Mouse (Mus musculus) forebrain, embryonic 10.5 days (tissue): ENCODE data around the gene Prrt3. TPM values are rescaled to one million over a fixed set of nuclear protein-coding genes. Genes with fewer than 3 reads are reported as not detected.

ENCODE experiments used
- DNase-seq: peaks from one replicate; pipeline ENCODE4 v3.0.0-alpha.2; 2017; ENCODE audit warnings: low spot score; ENCODE audit errors: extremely low spot score
- H3K27ac ChIP-seq: fragments of 300-500 bp; sonication (generic); 2 replicates; pipeline ENCODE4 v1.5.1; 2016; ENCODE audit warnings: mild to moderate bottlenecking
- H3K27me3 ChIP-seq: fragments of 300-500 bp; sonication (generic); 2 replicates; pipeline ENCODE4 v1.6.1; 2016; ENCODE audit warnings: mild to moderate bottlenecking; ENCODE audit not compliant: poor library complexity, severe bottlenecking
- H3K36me3 ChIP-seq: fragments of 300-500 bp; sonication (generic); replicated peaks from 2 replicates; pipeline ENCODE4 v1.6.1; 2016; ENCODE audit warnings: mild to moderate bottlenecking, moderate library complexity
- H3K4me1 ChIP-seq: fragments of 300-500 bp; sonication (generic); 2 replicates; pipeline ENCODE4 v1.6.1; 2016
- H3K4me3 ChIP-seq: fragments of 300-500 bp; sonication (generic); 2 replicates; pipeline ENCODE4 v1.5.1; 2016; ENCODE audit warnings: mild to moderate bottlenecking, moderate library complexity
- H3K9me3 ChIP-seq: fragments of 300-500 bp; sonication (generic); 2 replicates; pipeline ENCODE4 v1.6.1; 2016; ENCODE audit warnings: mild to moderate bottlenecking, moderate library complexity
- WGBS: fragments of 180-500 bp; shearing (Covaris S2); methylation state at CpG from one replicate; pipeline ENCODE4 v1.1.7; 2016; 5-methylcytosine and 5-hydroxymethylcytosine counted together
- polyA plus RNA-seq: library from polyadenylated mRNA; unstranded; fragments of >200 nt; fragmentation: Nextera tagmentation; extraction: Ambion mirVana; gene quantifications from 2 replicates; pipeline ENCODE4 v1.2.1, GENCODE M21; 2016

Prrt3 gene
- polyA plus RNA-seq, 1 experiment from 2014 or later: 2.1 TPM

DNA sequence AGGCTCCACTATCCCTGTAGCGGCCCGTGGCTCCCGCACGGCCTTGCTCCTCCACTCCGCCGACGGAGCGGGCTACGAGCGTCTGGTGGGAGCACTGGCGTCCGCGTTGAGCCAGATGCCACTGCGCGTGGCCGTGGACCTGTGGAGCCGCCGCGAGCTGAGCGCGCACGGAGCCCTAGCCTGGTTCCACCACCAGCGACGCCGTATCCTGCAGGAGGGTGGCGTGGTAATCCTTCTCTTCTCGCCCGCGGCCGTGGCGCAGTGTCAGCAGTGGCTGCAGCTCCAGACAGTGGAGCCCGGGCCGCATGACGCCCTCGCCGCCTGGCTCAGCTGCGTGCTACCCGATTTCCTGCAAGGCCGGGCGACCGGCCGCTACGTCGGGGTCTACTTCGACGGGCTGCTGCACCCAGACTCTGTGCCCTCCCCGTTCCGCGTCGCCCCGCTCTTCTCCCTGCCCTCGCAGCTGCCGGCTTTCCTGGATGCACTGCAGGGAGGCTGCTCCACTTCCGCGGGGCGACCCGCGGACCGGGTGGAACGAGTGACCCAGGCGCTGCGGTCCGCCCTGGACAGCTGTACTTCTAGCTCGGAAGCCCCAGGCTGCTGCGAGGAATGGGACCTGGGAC is 19.1 kb downstream of the Prrt3 start:
- Histone ChIP-seq H3K9me3 (no peaks in the 10 kb centered on the region), H3K4me1 (peaks cover 57% of the 10 kb centered on the region), H3K27ac (peak overlapping the region; percentile 93), H3K36me3 (peaks cover 7% of the 10 kb centered on the region), H3K27me3 (peaks cover 42% of the 10 kb centered on the region), H3K4me3 (peak overlapping the region; percentile 75)
- under 1% methylated on average over 65 of the region's 65 CpGs for WGBS
- DNase-seq: no peak

DNA sequence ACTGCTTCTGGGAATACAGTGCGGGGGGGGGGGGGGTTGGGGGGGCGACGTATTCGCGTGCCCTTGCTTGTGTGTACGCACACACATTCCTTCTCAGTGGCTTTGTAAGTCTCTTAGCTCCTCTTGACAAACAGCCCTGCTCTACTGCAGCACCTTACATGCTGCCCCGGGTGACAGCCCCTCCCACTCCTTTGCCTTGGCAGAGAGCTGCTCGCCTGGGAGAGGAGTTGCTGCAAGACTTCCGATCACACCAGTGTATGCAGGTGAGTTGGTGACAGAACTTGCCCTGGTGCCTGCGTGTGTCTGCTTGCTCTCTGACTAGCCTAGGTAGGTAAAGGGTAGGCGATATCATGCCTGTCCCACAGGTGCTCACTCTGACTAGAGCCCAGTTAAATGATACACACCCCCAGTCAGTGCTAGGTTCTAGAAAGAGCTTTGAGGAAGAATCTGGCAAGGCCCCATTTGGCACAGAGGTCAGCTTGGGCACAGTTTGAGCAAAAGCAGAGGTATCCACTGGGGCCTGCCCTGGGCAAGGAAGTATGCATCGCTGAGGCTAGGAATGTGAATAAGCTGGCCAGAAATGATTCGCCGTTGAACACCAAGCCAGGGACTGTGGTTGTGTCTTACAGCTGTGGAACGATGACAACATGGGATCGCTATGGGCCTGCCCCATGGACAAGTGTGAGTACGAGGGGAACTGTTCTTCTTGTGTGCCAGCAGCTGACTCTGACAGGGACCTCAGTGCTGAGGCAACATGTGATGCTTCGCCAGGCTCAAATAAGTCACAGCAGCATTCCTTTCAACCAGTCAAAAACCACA is 21.0 kb downstream of the Prrt3 start:
- peaks cover 46% of the 10 kb centered on the region for H3K4me1 ChIP-seq
- DNase-seq: no peak
- no peak overlapping the region for H3K27ac ChIP-seq
- H3K36me3 ChIP-seq: 0 out of 2 replicates have a peak, but pooled peaks cover 2% of the 10 kb centered on the region
- WGBS: 71% methylated on average over 18 of the region's 18 CpGs
- peaks cover 48% of the 10 kb centered on the region for H3K27me3 ChIP-seq
- H3K4me3 ChIP-seq: no peak overlapping the region
- no peaks in the 10 kb centered on the region for H3K9me3 ChIP-seq

DNA sequence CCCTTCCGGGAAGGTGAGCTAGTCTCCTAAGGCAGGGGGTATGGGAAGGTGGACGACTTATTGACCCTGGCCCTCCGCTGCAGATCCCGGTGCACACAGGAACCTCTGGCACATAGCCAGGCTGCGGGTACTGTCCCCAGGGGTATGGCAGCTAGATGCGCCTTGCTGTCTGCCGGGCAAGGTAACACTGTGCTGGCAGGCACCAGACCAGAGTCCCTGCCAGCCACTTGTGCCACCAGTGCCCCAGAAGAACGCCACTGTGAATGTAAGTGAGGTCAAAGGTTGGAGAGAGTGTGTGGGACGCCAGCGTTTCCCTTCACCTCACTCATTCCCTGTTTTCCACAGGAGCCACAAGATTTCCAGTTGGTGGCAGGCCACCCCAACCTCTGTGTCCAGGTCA is 22.8 kb downstream of the Prrt3 start:
- no peaks in the 10 kb centered on the region for H3K36me3 ChIP-seq
- H3K27me3 ChIP-seq: peaks cover 52% of the 10 kb centered on the region
- H3K4me3 ChIP-seq: no peak overlapping the region
- no peak for DNase-seq
- H3K27ac ChIP-seq: no peak overlapping the region
- 83% methylated on average over 10 of the region's 10 CpGs for WGBS
- H3K9me3 ChIP-seq: no peaks in the 10 kb centered on the region
- peaks cover 31% of the 10 kb centered on the region for H3K4me1 ChIP-seq

DNA sequence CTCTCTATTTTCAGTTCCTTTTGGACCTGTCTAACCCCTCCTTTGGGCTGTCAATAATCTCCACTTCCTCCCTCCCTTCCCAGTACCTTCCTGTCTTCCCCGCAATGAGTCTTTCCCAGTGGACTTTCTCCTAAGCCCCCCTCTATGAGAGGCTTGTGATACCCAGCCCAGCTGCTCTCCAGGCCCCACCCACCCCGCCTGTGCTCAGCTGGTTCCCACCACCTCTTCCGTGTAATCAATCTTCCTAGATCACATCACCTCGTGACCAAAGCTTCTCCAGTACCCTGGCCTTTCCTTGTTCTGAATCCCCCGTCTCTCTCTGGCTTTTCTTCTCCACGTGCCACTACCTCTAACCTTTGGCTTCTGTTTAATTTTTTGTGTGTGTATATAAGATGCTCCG is 24.4 kb downstream of the Prrt3 start:
- DNase-seq: no peak
- no peaks in the 10 kb centered on the region for H3K36me3 ChIP-seq
- WGBS: 63% methylated on average over 7 of the region's 7 CpGs

DNA sequence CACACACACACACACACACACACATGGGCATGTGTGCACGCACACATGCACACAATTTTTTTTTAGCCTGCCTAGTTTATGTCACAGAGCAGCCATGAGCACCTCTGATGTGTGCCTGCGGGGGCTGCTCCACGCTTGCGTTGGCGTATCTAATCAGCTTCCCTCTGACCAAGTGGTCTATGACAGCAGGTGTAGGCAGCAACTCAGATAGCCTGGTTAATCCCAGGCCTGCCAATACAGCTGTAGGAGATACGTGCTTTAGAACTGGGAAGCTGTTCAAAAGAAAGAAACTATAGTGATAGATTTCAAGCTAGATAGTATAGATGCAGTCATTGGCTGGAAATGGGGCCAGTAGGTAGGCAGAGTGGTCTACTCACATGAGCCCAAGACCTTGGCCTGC is 28.0 kb downstream of the Prrt3 start:
- Histone ChIP-seq H3K4me1 (peaks cover 32% of the 10 kb centered on the region), H3K27ac (no peak overlapping the region), H3K9me3 (no peaks in the 10 kb centered on the region), H3K27me3 (peaks cover 54% of the 10 kb centered on the region), H3K36me3 (no peaks in the 10 kb centered on the region), H3K4me3 (no peak overlapping the region)
- no peak for DNase-seq
- 87% methylated on average over 6 of the region's 6 CpGs for WGBS

More for the DNA sequence above, 24.4 kb downstream of the Prrt3 start:
- Histone ChIP-seq H3K27me3 (peaks cover 54% of the 10 kb centered on the region), H3K4me3 (no peak overlapping the region), H3K27ac (no peak overlapping the region), H3K9me3 (no peaks in the 10 kb centered on the region), H3K4me1 (peaks cover 20% of the 10 kb centered on the region)

DNA sequence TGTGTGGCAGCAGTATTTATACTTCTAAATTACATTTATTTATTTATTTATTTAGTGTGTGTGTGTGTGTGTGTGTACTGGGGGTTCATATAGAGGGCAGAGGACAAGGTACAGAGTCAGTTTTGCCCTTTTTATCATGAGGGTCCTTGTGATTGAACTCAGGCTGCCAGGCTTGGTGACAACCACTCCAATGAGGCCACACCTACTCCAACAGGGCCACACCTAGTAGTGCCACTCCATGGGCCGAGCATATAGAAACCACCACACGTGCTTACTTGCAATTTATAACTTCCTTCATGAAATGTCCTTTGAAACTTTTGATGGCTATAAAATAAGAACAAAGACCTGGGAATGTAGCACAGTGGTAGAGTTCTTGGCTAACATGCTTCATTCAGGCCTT is 28.5 kb downstream of the Prrt3 start:
- H3K4me1 ChIP-seq: peaks cover 34% of the 10 kb centered on the region
- H3K4me3 ChIP-seq: no peak overlapping the region
- WGBS: 78% methylated on average over 2 of the region's 2 CpGs
- DNase-seq: no peak
- H3K36me3 ChIP-seq: no peaks in the 10 kb centered on the region
- H3K27me3 ChIP-seq: peaks cover 57% of the 10 kb centered on the region
- H3K9me3 ChIP-seq: no peaks in the 10 kb centered on the region
- H3K27ac ChIP-seq: no peak overlapping the region

DNA sequence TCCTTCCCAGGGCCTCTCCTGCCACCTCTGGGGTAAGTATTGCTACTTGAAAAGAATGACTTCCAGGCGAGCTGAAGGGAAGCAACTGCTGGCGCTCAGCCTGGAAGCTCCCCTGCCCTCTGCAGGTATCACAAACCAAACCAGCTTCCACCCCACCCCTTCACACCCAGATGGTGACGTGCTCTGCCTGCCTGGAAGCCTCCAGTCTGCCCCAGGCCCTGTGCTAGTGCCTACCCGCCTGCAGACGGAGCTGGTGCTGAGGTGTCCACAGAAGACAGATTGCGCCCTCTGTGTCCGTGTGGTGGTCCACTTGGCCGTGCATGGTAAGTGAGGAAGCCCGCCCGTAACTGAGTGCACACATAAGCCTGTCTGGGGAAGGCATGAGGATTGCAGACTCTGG is 29.7 kb downstream of the Prrt3 start:
- H3K27ac ChIP-seq: no peak overlapping the region
- H3K27me3 ChIP-seq: peaks cover 57% of the 10 kb centered on the region
- WGBS: 71% methylated on average over 10 of the region's 10 CpGs
- H3K9me3 ChIP-seq: no peaks in the 10 kb centered on the region
- H3K4me1 ChIP-seq: peaks cover 34% of the 10 kb centered on the region
- no peak overlapping the region for H3K4me3 ChIP-seq
- H3K36me3 ChIP-seq: no peaks in the 10 kb centered on the region
- no peak for DNase-seq

DNA sequence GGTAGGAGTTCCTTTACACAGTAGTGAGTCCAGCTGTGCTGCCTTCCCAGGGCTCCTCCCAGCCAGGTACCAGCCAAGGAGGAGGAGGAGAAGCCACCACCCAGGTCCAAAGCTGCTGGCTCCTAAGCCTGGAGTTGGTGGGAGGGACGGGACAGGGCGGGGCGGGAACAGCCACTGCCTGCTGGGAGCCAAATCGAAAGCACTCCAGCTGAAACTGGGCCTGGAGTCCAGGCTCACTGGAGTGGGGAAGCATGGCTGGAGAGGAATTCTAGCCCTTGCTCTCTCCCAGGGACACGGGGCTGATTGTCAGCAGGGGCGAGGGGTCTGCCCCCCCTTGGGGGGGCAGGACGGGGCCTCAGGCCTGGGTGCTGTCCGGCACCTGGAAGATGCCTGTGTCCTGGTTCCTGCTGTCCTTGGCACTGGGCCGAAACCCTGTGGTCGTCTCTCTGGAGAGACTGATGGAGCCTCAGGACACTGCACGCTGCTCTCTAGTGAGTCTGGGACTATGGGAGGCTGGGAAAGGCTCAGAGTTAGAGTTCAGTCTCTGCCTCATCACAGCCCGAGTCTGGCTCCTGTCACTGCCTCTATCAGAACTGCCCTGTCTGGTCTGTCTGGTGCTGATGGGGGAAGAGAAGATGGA is 30.3 kb downstream of the Prrt3 start, which contains the start of gene Il17rc:
Gene Il17rc (plus strand): TSS at position 131 of the 640 bp plus-strand sequence.
- peak within 1 kb of the TSS; percentile 24 for H3K4me3 ChIP-seq
- peak within 1 kb of the TSS; percentile 54; the same call in 1 of the 2 replicates for H3K27ac ChIP-seq
- no peaks in the 10 kb centered on the region for H3K9me3 ChIP-seq
- peak; percentile 27 for DNase-seq
- WGBS: 18% methylated on average over 12 of the region's 12 CpGs
- peaks cover 57% of the 10 kb centered on the region for H3K27me3 ChIP-seq
- H3K36me3 ChIP-seq: no peaks in the 10 kb centered on the region
- peaks cover 34% of the 10 kb centered on the region for H3K4me1 ChIP-seq

DNA sequence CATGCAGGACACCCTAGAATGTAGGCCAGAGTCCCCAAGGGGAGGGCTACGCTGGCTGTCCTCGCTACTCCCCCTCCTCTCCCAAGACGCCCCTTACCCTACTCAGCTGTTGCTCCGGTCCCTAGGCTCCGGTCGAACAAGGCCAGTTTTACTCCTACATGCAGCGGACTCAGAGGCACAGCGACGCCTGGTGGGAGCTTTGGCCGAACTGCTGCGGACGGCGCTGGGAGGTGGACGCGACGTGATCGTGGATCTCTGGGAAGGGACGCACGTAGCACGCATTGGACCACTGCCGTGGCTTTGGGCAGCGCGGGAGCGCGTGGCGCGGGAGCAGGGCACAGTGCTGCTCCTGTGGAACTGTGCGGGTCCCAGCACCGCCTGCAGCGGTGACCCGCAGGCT is 32.3 kb downstream of the Prrt3 start:
- H3K4me3 ChIP-seq: peak overlapping the region; percentile 54
- H3K27me3 ChIP-seq: peaks cover 58% of the 10 kb centered on the region
- H3K36me3 ChIP-seq: no peaks in the 10 kb centered on the region
- H3K9me3 ChIP-seq: no peaks in the 10 kb centered on the region
- WGBS: 2% methylated on average over 31 of the region's 31 CpGs
- H3K27ac ChIP-seq: peak overlapping the region; percentile 62
- DNase-seq: peak; percentile 81
- H3K4me1 ChIP-seq: peaks cover 34% of the 10 kb centered on the region

DNA sequence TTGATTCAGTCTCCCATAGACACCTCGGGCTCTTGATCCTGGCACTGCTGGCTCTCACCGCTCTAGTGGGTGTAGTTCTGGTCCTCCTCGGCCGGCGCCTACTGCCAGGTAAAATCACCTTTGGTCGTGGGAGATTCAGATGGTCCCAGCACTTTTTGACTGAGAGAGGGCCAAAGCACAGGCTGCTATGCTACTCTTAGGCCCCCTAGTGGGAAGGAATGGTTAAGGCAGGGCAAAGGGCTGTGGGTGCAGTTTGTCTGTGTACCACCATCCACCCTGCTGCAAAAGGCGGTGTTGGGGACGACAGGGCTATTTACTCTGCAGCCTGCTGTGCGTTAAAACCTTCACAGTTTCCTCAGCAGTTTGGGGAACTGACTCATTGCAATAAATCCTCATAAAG is 32.7 kb downstream of the Prrt3 start:
- peaks cover 34% of the 10 kb centered on the region for H3K4me1 ChIP-seq
- H3K27ac ChIP-seq: peak overlapping the region; percentile 62
- WGBS: 9% methylated on average over 9 of the region's 9 CpGs
- peak; percentile 65 for DNase-seq
- peak overlapping the region; percentile 54 for H3K4me3 ChIP-seq
- H3K36me3 ChIP-seq: no peaks in the 10 kb centered on the region
- no peaks in the 10 kb centered on the region for H3K9me3 ChIP-seq
- H3K27me3 ChIP-seq: peaks cover 55% of the 10 kb centered on the region

DNA sequence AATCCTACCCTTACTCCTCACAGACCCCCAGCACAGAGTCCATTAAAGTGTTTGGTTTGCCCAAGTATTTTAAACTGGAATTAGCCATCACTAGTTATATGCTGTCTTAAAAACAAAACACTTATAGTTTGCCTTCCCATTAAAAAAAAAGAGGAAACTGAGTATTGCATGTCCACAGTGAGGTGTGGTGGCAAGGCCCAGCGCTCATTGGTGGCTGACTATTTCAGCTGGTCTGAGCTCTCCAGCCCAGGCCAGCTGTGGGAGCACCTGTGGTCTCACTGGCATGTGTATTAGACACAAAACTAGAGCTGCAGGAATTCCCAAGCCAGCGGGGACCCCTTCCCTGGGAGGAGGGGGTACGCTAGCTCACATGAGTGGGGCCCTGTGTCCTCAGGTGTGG is 33.2 kb downstream of the Prrt3 start:
- H3K27ac ChIP-seq: 0 out of 2 replicates have a peak overlapping the region, but pooled peaks have one; percentile 62
- WGBS: 81% methylated on average over 3 of the region's 3 CpGs
- peaks cover 34% of the 10 kb centered on the region for H3K4me1 ChIP-seq
- H3K36me3 ChIP-seq: no peaks in the 10 kb centered on the region
- DNase-seq: no peak
- peaks cover 54% of the 10 kb centered on the region for H3K27me3 ChIP-seq
- H3K4me3 ChIP-seq: peak overlapping the region; percentile 54
- H3K9me3 ChIP-seq: no peaks in the 10 kb centered on the region

DNA sequence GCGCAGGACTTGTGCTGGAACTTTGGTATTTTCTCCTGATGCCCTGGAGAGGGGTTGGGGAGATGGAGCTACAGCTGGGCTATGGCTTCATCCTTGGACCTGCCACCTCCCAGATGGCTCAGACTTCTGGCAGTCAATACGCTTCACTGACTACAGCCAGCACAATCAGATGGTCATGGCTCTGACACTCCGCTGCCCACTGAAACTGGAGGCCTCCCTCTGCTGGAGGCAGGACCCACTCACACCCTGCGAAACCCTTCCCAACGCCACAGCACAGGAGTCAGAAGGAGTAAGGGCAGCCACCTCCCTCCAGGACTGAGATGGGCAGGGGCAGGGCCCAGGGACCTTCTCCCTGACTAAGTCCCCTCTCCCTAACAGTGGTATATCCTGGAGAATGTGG is 36.1 kb downstream of the Prrt3 start:
- no peak overlapping the region for H3K27ac ChIP-seq
- WGBS: 73% methylated on average over 5 of the region's 5 CpGs
- H3K9me3 ChIP-seq: no peaks in the 10 kb centered on the region
- no peaks in the 10 kb centered on the region for H3K36me3 ChIP-seq
- H3K4me3 ChIP-seq: no peak overlapping the region
- no peak for DNase-seq
- peaks cover 29% of the 10 kb centered on the region for H3K27me3 ChIP-seq
- peaks cover 17% of the 10 kb centered on the region for H3K4me1 ChIP-seq

DNA sequence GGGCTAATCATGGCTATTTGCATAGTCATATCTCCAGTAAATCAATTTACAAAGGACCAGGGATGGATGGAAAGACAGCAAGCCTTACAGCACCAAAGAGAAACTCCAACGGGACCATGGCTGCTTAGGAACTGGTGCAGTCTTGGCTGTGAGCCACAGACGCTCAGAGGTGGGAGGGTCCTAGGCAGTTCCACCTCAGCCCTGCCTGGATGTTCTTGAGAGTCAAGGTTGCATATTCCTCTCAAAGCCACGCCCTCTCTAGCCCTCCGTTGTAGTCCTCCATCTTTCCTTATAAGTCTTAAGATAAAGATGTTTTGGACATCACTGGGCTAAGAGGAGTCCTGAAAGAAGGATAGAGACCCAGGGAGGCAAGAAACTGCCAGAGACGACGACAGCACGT is 37.7 kb downstream of the Prrt3 start:
- no peak for DNase-seq
- H3K9me3 ChIP-seq: no peaks in the 10 kb centered on the region
- H3K4me3 ChIP-seq: no peak overlapping the region
- 74% methylated on average over 7 of the region's 7 CpGs for WGBS
- peaks cover 4% of the 10 kb centered on the region for H3K4me1 ChIP-seq
- H3K36me3 ChIP-seq: no peaks in the 10 kb centered on the region
- peaks cover 13% of the 10 kb centered on the region for H3K27me3 ChIP-seq
- no peak overlapping the region for H3K27ac ChIP-seq
